Mouse (Mus musculus): Measurements from ENCODE around the gene Armc12.

GRCm38 (mm10) chr17:28491035-28491770 lies 39.4 kb upstream of the Armc12 start:
- TF ChIP-seq CTCF (IDR thresholded peaks at IDR 0.05; ENCODE audit: low read depth, low read length) (no peak), GATA1 (IDR thresholded peaks at IDR 0.05; ENCODE audit: borderline replicate concordance, low read length) (no peak), POLR2AphosphoS5 (IDR thresholded peaks at IDR 0.05; ENCODE audit: insufficient replicate concordance, low read depth, low read length) (no peak), TAL1 (conservative IDR thresholded peaks at IDR 0.05; ENCODE audit: low read depth, low read length) (no peak), GATA2 (IDR thresholded peaks at IDR 0.05; ENCODE audit: borderline replicate concordance, low read depth, low read length) (no peak)
